Mouse (Mus musculus) testis, adult 2 months (tissue): ENCODE measurements around the gene Kirrel3.

ENCODE experiments used
- CTCF ChIP-seq: fragments of 200-500 bp; IDR thresholded peaks from 2 replicates; pipeline ENCODE4 v1.5.1; 2012; ENCODE audit warnings: low read depth, mild to moderate bottlenecking, inconsistent platforms, low read length, moderate library complexity; ENCODE audit not compliant: control insufficient read depth, insufficient read depth, insufficient replicate concordance
- POLR2A ChIP-seq: fragments of 200-500 bp; IDR thresholded peaks from 2 replicates; pipeline ENCODE4 v1.6.1; 2012; ENCODE audit warnings: low read depth, mild to moderate bottlenecking, inconsistent platforms, low read length, moderate library complexity; ENCODE audit not compliant: control insufficient read depth

- TF ChIP-seq CTCF (no peak), POLR2A (no peak)
Observed at GRCm38 (mm10) chr9:34748003-34748402, 262.3 kb downstream of the Kirrel3 start.
